Mouse (Mus musculus) kidney, adult 11 months (tissue): Measurements from ENCODE around the gene Dis3l.
A peak's percentile ranks its signal among the peaks of the same experiment; 100 is the strongest.

ENCODE experiments used
- DNase-seq: peaks from one replicate; pipeline ENCODE4 v3.0.0; 2022

Dis3l gene

DNA sequence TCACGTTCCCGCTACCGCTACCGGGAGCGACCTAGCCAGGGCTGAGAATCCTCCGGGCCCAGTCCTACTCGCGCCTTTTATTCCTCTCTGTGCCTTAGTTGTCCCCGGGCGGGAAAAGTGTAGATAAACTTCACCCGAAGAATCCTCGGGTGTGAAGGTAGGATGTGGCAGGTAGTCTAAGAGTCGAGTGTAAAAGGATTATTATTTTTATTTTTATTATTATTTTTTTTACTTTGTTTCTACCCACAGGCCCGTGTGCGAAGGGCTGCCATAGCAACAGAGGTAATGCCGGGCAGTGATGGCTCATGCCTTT lies at the start of gene Dis3l:
TSS of gene Dis3l (minus strand) at position 35 of the 313 bp plus-strand sequence.
- DNase-seq = no peak

GRCm38 (mm10) chr9:64389576-64390292 lies 48.6 kb upstream of the Dis3l start:
- no peak for DNase-seq

DNA sequence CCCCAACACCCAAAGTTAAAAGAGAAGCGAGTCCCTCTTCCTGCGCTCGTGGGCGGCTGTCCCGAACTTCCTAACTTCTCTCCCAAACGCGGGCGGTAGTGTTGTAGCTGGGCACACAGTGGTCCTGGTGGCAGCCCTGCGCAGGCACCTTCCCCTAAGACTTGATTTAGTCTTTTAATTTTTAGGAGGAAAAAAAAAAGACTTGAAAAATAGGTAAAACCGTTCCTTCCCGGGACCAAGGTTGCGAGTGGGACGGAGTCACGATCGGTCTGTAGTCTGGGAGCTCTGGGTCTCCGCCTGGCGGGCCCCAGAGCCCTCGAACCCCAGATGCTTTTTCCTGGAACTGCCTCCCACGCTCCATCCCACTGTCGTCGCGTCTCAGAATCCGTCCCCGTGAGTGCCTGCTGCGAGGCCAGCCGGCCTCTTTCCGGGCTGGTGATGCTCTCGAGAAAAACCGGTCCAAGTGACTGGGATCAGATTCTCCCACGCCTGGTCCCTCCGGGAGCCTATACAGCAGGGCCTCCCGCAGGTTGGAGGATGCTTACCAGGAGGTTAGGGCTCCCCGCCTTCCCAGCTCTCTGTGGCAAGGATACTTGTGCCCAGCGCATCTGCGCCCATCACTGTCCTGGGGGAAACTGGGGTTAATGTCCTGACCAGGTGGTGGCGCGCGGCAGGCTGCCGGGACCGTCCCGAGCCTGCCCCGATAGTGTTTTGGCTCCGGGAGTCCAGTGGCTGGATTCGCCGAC lies 45.6 kb upstream of the Dis3l start:
- no peak for DNase-seq

GRCm38 (mm10) chr9:64385511-64386465 lies 44.7 kb upstream of the Dis3l start, which contains the start of gene Megf11:
Megf11 (plus strand) TSS chr9:64385626.
- DNase-seq = no peak

- no peak for DNase-seq
Measured at GRCm38 (mm10) chr9:64383021-64383788, 42.1 kb upstream of the Dis3l start.

- no peak for DNase-seq
Measured at GRCm38 (mm10) chr9:64376380-64376779, 35.3 kb upstream of the Dis3l start.

DNA sequence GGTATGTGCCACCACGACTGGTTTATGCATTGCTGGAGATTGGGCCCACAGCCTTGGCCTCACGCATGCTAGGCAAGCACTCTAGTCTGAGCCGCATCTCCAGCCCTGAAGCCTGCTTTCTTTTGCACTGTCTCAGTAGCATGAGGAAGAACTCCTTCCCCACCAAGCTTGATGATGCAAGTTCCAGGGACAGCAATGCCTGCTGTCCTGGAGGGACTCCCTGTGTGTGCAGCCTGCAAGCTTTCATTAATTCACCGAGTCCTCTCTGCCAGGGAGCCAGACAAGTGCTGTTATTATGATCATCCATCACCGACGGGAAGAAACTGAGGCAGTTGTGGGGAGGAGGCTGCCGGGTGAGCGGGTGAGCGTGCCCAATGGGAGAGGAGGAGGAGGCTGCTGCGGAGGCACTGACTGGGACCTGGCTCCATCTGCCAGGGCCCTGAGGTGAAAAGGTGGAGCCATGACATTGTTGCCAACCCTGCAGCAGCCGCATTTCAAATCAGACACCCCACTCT lies 30.3 kb upstream of the Dis3l start:
- no peak for DNase-seq

- no peak for DNase-seq
Measured at GRCm38 (mm10) chr9:64369871-64370270, 28.8 kb upstream of the Dis3l start.

DNA sequence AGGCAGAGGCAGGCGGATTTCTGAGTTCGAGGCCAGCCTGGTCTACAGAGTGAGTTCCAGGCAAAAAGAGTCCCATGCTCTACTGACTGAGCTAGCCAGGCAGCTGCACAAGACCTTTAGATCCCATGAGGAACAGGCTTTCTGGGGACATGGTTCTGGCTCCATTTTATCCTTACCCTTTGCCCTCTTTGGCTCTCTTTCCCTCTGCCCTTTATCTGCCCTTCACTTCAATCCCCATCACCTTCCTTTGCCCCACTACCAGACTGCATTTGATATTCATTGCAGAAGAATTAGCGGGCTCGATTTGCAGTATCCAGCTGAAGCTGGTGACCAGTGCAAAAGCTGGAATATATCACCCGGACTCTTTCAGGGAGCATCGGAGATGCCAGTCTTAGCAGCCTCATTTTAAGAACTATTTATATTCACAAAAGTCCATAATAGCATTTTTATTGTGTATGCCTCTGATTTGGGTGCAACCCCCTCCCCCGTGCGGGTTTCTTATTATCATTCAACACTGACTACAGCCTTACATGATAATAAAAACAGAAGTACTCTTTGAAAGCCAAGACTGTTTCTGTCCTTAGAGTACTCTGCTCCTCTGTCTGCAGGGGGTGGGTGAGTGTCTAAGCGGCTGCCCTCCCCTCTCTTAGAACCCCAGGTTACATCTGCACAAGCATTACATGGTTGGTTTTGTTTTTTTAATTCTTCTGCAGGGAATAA lies 20.3 kb upstream of the Dis3l start:
- no peak for DNase-seq

DNA sequence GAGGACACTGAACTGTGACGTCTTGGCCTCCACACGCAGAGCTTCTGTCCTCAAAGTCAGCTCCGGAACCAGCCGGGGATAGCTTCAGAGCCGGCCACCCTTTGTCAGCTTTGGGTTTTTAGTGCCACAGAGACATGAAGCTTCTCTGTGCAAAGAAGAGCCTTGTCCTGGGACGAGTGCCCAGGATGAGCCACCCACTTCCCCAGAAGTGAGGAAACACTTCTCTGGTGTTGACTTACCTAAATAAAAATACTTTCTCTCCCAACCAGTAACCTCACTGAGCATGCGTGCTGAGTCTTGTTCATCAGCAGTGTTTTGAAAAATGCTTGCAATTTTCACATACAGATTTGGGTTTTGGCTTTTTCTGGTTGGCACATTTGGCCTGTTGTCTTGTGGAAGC lies 14.5 kb upstream of the Dis3l start:
- no peak for DNase-seq

DNA sequence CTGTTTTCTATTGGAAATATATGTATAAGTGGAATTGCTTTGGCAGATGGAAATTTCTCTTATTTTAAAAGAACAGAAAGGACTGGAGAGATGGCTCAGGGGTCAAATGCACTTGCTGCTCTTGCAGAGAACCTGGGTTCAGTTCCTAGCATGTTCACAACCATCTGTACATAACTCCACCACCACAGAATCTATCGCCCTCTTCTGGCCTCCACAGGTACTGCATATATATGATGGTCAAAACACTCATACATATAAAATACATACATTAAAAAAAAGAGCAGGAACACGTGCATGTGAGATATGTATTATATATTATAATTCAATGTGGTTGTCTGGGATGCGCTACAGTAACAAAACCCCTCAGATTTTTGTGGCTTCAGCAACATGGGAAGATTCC lies 10.1 kb upstream of the Dis3l start:
- no peak for DNase-seq

- no peak for DNase-seq
Measured at GRCm38 (mm10) chr9:64349490-64349889, 8.4 kb upstream of the Dis3l start.

DNA sequence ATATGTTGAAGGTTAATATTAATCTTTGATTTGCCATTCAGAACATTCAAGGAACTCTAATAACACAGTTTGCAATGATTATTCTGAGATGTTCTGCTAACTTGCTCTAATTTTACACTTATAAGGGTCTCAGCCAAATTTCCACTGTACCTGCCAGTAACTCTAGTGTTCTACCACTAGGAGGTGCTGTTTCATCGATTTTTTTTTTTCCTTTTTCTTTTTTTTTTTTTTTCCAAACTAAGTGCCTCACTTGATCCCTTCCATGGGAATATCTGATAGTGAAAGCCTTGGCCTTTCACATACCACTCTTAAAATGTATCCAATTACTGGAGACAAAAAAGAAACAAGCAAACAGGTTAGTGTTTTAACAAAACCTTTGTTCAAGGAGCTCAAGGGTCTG lies 6.3 kb upstream of the Dis3l start:
- no peak for DNase-seq

DNA sequence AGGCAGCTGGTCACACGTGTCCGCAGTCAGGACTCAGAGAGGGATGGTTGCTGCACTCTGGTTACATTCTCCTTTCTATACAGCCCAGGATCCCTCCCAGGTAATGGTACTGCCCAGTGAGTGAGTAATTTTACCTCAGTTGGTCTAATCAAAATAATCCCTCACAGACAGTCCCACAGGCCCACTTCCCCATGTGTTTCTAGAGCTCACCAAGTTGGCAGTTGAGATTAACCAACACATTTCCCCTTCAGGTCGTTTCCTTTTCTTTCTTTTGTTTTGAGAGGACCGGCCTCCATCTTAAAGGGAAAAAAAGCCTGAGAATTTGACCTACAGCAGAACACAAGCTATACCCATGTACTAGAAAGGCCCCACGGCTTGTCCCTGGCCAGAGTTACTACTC lies 4.8 kb upstream of the Dis3l start:
- DNase-seq = no peak

DNA sequence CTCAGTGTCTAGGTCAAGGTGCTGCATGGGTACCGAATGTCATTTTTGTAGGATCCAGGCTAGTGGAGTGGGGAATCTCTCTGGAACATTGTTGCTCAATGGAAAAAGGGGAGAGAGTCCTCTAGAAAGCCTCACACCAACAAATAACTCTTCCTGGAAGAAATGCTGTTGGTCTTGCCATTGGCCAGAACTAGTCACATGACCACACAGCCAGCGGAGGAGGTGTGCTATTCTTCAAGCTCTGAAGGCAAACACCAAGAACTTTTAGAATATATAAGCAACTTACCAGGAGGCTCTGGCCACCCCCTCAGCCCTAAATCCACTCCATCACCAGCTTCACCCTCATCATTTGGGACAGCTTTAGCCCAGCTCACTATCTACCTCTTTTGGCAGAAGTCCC lies 2.6 kb upstream of the Dis3l start:
- DNase-seq = no peak

DNA sequence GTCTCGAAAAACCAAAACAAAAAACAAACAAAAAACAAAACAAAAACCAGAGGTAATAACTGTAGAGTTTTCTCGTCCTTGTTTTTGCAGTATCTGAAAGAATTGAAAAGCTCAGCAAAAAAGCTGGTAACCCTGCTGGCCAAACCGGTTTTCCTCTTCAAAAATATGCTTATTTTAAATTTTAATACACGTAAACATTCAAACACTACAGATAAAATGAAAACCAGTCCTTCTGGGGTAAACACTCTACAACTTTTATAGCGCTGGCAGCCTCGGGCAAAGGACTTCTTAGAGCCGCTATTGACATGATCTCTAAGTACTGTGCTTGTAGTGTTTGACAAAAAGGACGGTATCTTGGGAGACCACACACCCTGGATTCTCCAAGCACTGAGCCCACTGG lies 583 bp upstream of the Dis3l start:
- DNase-seq = no peak

DNA sequence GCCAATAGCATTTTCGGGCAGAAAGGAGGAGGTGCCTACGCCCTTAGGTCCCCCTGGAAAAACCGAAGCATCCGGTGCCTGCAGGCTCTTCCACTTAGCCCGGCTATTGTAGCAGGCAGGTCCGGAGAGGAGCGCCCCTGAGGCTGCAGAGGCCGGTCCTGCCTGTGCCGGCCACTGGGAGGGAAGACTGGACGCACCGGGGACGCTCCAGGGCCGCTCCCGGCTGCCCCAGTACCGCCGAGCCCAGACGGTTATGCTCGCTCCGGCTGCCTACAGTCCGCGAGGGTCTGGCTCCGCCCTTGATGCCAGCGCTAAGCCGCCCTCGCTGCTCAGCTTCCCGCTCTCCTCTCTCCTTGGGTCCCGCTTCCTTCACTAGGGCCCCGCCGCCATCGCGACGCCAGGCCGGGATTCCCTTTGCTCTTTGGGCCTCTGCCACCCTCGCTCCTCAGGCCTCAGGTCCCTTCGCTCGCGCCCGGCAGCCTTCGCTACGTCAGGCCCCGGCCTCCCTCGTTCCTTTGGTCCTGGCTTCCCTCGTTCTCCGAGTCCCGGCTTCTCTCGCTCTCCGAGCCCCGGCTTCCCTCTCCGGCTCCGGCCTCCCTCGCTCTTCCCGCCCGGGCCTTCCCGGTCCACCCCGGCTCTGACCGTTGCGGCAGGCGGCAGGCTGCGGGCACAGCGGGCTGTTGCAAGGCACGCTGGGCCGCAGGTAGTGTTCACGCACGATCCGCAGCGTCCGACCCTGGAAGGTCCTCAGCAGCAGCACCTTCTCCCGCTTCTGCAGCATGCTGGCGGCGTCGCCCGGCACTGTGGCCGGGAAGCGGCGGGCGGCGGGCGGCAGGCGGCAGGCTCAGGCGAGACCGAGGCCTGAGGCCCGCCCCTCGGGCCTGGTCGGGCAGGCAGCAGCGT lies 486 bp downstream of the Dis3l start:
- DNase-seq = peak; percentile 68

DNA sequence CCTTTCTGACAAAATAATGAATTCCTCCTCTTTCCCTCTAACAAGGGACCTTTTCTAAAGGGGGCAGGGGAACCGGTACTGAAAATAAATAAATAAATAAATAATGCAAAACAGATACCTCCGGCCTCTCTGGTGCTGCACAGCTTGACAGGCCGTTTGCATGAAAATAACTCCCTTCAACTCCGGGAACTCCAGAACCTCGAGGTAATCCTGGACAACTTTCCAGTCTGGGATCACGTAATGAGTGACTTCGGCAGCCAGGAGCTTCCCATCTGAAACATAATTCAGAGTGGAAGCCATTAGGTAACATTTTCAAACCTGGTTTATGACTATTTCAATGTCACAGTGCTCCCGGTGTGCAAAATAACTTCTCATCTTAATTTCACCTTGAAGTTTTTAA lies 1.7 kb downstream of the Dis3l start:
- DNase-seq = no peak

DNA sequence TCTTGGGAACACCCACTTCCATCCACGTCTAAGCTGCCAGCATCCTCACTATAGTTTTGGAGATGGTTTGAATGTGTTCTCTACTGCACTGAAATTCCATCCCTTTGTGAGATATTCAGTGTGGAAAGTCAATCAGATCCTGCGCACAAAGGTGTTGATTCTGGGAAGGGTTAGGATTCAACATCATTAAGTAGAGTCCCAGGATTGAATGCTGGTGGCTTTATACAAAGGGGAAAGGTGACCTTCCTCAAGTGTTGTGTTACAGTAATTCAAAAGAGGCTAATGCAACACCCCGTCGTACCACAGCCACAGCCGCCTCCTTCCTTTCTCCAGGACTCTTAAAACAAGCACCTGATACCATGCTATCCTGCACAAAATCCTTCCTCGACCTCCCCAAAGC lies 5.3 kb downstream of the Dis3l start:
- no peak for DNase-seq

- DNase-seq = no peak
Measured at GRCm38 (mm10) chr9:64323976-64324375, 17.1 kb downstream of the Dis3l start.

- no peak for DNase-seq
Measured at GRCm38 (mm10) chr9:64316986-64317385, 24.1 kb downstream of the Dis3l start.
